Mouse (Mus musculus) ES-E14 (cell line): ENCODE data around the gene Kitl.

Experiments used
- CHD2 ChIP-seq: IDR thresholded peaks from 2 replicates; pipeline ENCODE4 v1.6.1; 2014; ENCODE audit warnings: mild to moderate bottlenecking, low read depth, low read length, inconsistent platforms
- HCFC1 ChIP-seq: IDR thresholded peaks from 2 replicates; pipeline ENCODE4 v1.6.1; 2012; ENCODE audit warnings: low read length, inconsistent platforms, borderline replicate concordance; ENCODE audit not compliant: insufficient read depth
- MAFK ChIP-seq: IDR thresholded peaks from 2 replicates; pipeline ENCODE4 v1.6.1; 2014; ENCODE audit warnings: mild to moderate bottlenecking, low read depth, low read length, inconsistent platforms; ENCODE audit not compliant: insufficient read depth
- ZC3H11A ChIP-seq: IDR thresholded peaks from 2 replicates; pipeline ENCODE4 v1.6.1; 2012; ENCODE audit warnings: low read depth, mild to moderate bottlenecking, inconsistent platforms, low read length, borderline replicate concordance
- ZNF384 ChIP-seq: IDR thresholded peaks from 2 replicates; pipeline ENCODE4 v1.6.1; 2012; ENCODE audit warnings: low read depth, low read length, inconsistent platforms

DNA sequence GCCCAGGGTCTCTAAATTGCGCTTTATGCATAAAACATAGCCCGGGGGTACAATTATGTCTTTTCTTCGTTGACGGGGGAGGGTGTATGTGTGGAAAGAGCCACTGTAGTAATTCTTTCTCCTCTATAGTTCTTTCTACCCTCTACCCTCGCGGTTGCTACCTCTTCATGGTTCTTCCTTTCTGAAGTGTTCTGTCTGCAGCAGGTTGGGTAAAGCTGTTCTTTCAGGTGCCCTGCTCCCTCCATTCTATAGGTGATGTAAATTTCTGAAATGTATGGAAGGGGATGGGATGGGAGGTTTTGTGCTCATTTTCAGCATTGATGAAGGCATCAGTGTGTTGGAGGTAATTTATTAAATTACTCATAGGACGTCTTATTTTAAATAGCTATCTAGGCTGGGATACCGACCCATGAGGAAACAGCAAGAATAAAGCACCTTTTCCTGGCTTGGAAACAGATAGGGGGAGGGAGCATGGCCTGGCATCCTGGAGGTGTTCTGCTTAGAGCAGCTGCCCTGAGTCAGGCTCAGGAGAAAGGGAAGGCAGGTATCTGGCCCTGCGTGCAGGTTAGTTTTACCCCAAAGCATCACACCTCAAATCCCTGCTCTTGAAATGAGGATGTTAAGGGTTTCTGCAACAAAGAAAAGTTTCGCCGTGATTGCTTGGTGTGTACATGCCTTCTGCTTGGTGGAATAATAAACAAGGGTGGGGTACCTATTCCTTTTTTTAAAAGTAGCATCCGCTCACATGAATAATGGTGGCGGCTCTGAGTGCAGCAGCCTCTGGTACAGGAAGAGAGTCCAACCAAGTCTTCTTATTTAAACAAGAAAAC, 1.7 kb downstream of the Kitl start:
- TF ChIP-seq CHD2 = no peak
- no peak for TF ChIP-seq HCFC1
- no peak for TF ChIP-seq ZNF384
- no peak for TF ChIP-seq ZC3H11A
- TF ChIP-seq MAFK = no peak
